Mouse (Mus musculus) limb, embryonic 11.5 days (tissue): ENCODE data around the gene Rragc. TPM values are rescaled to one million over a fixed set of nuclear protein-coding genes. Genes with fewer than 3 reads are reported as not detected.
A peak's percentile ranks its signal among the peaks of the same experiment; 100 is the strongest.

Experiments
- ATAC-seq: fragments of 200-750 bp; cut with Nextera tagmentation; 2 replicates; pipeline ENCODE4 v1.8.0; 2017; ENCODE audit warnings: low read depth; ENCODE audit not compliant: insufficient number of reproducible peaks, low FRiP score, low TSS enrichment
- DNase-seq: peaks from one replicate; pipeline ENCODE4 v3.0.0-alpha.2; 2015; ENCODE audit warnings: low spot score
- H3K27ac ChIP-seq: fragments of 300-500 bp; sonication (generic); replicated peaks from 2 replicates; pipeline ENCODE4 v1.5.1; 2014; ENCODE audit warnings: low read depth, mild to moderate bottlenecking, low read length
- H3K27me3 ChIP-seq: fragments of 300-500 bp; sonication (generic); 2 replicates; pipeline ENCODE4 v1.6.1; 2014; ENCODE audit warnings: mild to moderate bottlenecking, low read length, mixed read lengths; ENCODE audit not compliant: control insufficient read depth, insufficient read depth
- H3K36me3 ChIP-seq: fragments of 300-500 bp; sonication (generic); 2 replicates; pipeline ENCODE4 v1.6.1; 2014; ENCODE audit warnings: mild to moderate bottlenecking, low read length, moderate library complexity, mixed read lengths; ENCODE audit not compliant: control insufficient read depth, insufficient read depth
- H3K4me1 ChIP-seq: fragments of 300-500 bp; sonication (generic); 2 replicates; pipeline ENCODE4 v1.6.1; 2014; ENCODE audit warnings: low read length, mixed read lengths; ENCODE audit not compliant: control insufficient read depth, insufficient read depth
- H3K4me2 ChIP-seq: fragments of 300-500 bp; sonication (generic); 2 replicates; pipeline ENCODE4 v1.6.1; 2014; ENCODE audit warnings: low read depth, mild to moderate bottlenecking, moderate library complexity; ENCODE audit not compliant: severe bottlenecking
- H3K4me3 ChIP-seq: fragments of 300-500 bp; sonication (generic); 2 replicates; pipeline ENCODE4 v1.5.1; 2014; ENCODE audit warnings: low read depth, low read length
- H3K9ac ChIP-seq: fragments of 300-500 bp; sonication (generic); 2 replicates; pipeline ENCODE4 v1.6.1; 2014; ENCODE audit warnings: mild to moderate bottlenecking, low read length
- H3K9me3 ChIP-seq: fragments of 300-500 bp; sonication (generic); 2 replicates; pipeline ENCODE4 v1.6.1; 2016; ENCODE audit warnings: low read length; ENCODE audit not compliant: control insufficient read depth
- WGBS: fragments of 180-500 bp; shearing (Covaris S2); extraction: QIAGEN DNeasy Blood & Tissue Kit; methylation state at CpG from one replicate; pipeline ENCODE4 v1.1.7; 2014; 5-methylcytosine and 5-hydroxymethylcytosine counted together
- polyA plus RNA-seq: library from polyadenylated mRNA; unstranded; fragments of >200 nt; fragmentation: Nextera tagmentation; extraction: Ambion mirVana; gene quantifications from 2 replicates; pipeline ENCODE4 v1.2.1, GENCODE M21; 2014

Gene Rragc
- polyA plus RNA-seq, 1 experiment from 2014 or later: 42.1 TPM

DNA sequence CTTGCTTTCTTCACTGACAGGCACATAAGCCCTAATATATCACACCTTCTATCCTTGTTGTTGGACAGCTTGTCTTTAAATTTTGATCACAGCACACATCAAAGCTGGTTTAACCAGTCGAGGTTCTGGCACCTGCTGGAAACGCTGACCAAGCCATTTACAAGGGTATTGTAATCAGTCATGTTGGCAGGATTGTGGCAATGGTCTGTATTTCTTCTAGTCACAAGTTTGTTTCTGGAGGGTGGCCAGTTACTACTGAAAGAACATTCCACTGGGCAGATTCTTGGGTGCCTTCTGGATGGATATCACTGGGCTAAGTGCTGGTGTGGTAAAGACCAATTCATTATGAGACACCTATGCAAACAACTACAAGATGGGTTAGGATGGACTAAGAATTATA, 4.8 kb upstream of the Rragc start:
- 66% methylated on average over 2 of the region's 2 CpGs for WGBS
- no peak overlapping the region for H3K9ac ChIP-seq
- peaks cover 4% of the 10 kb centered on the region; the same call in 1 of the 2 replicates for H3K4me1 ChIP-seq
- H3K4me3 ChIP-seq: no peak overlapping the region
- no peak for ATAC-seq
- no peak overlapping the region for H3K4me2 ChIP-seq
- H3K27me3 ChIP-seq: no peaks in the 10 kb centered on the region
- H3K36me3 ChIP-seq: no peaks in the 10 kb centered on the region; the same call in 1 of the 2 replicates
- DNase-seq: no peak
- no peak overlapping the region for H3K27ac ChIP-seq
- H3K9me3 ChIP-seq: no peaks in the 10 kb centered on the region

DNA sequence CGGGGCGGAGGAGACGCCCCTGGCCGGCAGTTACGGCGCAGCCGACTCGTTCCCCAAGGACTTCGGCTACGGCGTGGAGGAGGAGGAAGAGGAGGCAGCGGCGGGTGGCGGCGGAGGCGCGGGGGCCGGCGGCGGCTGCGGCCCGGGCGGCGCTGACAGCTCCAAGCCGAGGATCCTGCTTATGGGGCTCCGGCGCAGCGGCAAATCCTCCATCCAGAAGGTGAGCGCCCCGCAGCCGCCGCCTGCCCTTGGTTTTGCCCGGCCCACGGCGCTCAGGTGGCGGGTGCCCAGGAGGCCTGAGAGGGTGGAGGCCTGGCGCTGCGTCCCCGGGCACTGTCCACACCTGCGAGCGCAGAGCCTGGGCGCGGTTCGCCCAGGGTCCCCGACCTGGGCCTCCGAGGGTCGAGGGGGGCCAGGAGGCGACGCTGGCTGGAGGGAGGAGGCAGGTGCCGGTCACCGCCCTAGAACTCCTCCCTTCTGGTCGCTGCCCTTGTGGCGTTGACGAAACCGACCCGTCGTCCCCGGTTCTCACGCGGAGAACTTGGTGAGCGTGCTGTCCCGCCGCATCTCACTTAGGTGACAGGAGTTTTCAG, 398 bp downstream of the Rragc start, which contains the start of gene 4930535I16Rik:
4930535I16Rik (minus strand) TSS at position 475 of the 593 bp plus-strand sequence.
- no peak for DNase-seq
- peak; percentile 31 for ATAC-seq
- Histone ChIP-seq H3K4me3 (peak within 1 kb of the TSS; percentile 95), H3K4me1 (peaks cover 4% of the 10 kb centered on the region; the same call in 1 of the 2 replicates), H3K9ac (peak within 1 kb of the TSS; percentile 87), H3K27ac (peak within 1 kb of the TSS; percentile 62), H3K9me3 (no peaks in the 10 kb centered on the region), H3K36me3 (peaks cover 5% of the 10 kb centered on the region; the same call in 1 of the 2 replicates), H3K27me3 (no peaks in the 10 kb centered on the region), H3K4me2 (peak within 1 kb of the TSS; percentile 89)
- WGBS: under 1% methylated on average over 59 of the region's 63 CpGs

DNA sequence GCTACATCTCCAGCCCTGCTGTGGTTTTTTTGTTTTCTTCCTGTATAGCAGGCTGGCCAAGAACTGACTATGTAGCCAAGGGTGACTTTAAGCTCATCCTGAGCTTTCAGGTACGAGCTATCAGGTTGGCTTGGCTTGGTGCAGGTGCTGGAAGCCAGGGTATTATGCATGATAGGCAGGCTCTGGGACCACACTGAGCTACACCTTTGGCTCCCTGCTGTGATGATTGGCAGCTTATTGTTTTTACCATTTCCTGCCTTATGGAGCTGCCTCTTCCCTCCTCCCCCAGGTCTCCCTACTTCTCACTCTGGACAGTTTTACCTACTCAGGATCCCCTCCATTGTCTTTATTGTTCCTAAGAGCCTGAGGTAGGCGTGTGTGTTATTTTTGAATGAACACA, 1.6 kb downstream of the Rragc start:
- DNase-seq (no peak), ATAC-seq (no peak)
- Histone ChIP-seq H3K9ac (no peak overlapping the region), H3K9me3 (no peaks in the 10 kb centered on the region), H3K4me1 (peaks cover 4% of the 10 kb centered on the region; the same call in 1 of the 2 replicates), H3K27me3 (no peaks in the 10 kb centered on the region), H3K4me2 (peak overlapping the region; percentile 89), H3K27ac (no peak overlapping the region), H3K4me3 (no peak overlapping the region), H3K36me3 (peaks cover 5% of the 10 kb centered on the region; the same call in 1 of the 2 replicates)
- 78% methylated on average over 2 of the region's 2 CpGs for WGBS

DNA sequence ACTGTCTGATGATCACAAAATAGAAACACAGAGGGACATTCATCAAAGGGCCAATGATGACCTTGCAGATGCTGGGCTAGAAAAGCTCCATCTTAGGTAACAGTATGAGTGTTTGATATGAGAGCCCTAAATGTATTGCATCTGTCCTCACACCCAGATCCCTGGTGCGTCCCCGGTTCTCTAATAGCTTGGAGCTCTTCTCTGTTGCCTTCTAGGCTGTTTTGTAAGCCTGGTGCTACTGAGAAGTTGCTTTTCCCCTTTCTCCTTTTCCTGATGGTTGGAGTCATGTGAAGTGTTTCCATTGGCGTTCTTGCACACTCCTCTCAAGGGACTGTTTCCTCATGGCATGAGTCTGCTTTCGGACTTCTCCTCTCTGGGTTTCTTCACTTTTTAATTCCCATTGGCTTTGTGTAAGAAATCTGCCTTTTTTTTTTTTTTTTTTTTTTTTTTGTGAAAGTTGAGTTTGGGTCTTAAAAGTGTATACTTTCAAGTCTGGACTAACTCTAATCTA, 3.9 kb downstream of the Rragc start:
- no peak for ATAC-seq
- Histone ChIP-seq H3K4me1 (peaks cover 2% of the 10 kb centered on the region; the same call in 1 of the 2 replicates), H3K27me3 (no peaks in the 10 kb centered on the region), H3K36me3 (peaks cover 5% of the 10 kb centered on the region; the same call in 1 of the 2 replicates), H3K9me3 (no peaks in the 10 kb centered on the region), H3K9ac (no peak overlapping the region), H3K4me3 (no peak overlapping the region), H3K4me2 (no peak overlapping the region), H3K27ac (no peak overlapping the region)
- DNase-seq: no peak
- 91% methylated on average over 4 of the region's 4 CpGs for WGBS

DNA sequence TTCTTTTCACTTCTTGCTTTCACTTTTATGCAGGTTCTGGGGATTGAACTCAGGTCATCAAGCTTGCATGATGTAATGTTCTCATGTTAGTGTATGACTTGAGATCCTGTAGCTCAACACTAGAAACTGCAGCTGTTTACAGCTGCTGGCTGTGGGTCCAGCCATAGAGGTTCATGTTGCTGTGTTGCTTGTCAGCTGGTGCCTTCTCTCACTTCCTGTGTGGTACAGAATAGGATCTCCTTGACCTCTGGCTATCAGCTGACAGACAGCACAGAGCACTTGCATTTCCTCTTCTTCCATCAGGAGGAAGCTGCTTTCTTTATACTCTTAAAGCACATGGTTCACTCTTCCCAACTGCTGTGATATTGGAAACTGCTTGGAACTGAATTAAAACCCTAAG, 10.7 kb downstream of the Rragc start:
- DNase-seq (no peak), ATAC-seq (no peak)
- H3K27me3 ChIP-seq: no peaks in the 10 kb centered on the region
- H3K9me3 ChIP-seq: no peaks in the 10 kb centered on the region
- H3K36me3 ChIP-seq: peaks cover 12% of the 10 kb centered on the region
- H3K9ac ChIP-seq: no peak overlapping the region
- H3K4me1 ChIP-seq: no peaks in the 10 kb centered on the region
- H3K4me3 ChIP-seq: no peak overlapping the region
- no peak overlapping the region for H3K4me2 ChIP-seq
- no peak overlapping the region for H3K27ac ChIP-seq

DNA sequence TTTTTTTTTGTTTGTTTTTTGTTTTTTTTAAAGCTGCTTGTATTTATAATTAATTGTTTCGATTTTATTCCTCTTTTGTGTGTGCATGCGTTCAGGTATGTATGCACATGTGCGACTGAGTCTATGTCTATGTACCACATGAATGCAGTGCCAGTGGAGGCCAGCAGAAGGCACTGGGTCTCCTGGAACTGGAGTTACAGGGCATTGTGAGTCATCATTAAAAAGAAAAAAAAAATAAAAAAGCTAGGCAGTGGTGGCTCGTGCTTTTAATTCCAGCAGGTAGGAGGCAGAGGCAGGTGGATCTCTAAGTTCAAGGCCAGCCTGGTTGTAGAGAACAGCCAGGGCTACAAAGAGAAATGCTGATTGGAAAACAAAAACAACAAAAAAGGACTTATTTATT, 12.7 kb downstream of the Rragc start:
- 95% methylated on average over 4 of the region's 4 CpGs for WGBS
- Histone ChIP-seq H3K27me3 (no peaks in the 10 kb centered on the region), H3K4me3 (no peak overlapping the region), H3K36me3 (peaks cover 12% of the 10 kb centered on the region), H3K4me1 (no peaks in the 10 kb centered on the region), H3K27ac (no peak overlapping the region), H3K4me2 (no peak overlapping the region), H3K9me3 (no peaks in the 10 kb centered on the region), H3K9ac (no peak overlapping the region)
- no peak for ATAC-seq
- no peak for DNase-seq

DNA sequence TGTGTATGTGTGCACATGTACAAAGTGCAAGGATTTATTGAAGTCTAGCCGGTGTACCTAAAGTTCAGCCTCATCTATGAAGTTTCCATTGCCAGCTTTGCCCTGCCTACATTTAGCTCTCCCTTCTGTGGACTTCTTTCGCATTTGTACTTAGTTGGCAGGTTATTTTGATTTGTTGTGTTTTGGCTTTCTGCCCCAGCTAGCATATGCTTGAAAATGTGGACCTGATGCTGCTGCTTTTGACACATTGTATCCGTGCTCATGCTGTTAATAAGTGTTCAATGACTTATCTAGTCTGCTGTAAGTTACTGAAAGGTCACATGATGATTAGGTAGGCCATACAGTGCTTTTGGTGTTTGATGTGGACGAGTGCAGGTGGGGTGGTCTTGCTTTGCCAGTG, 17.1 kb downstream of the Rragc start:
- H3K27me3 ChIP-seq: no peaks in the 10 kb centered on the region
- H3K9ac ChIP-seq: no peak overlapping the region
- no peak for DNase-seq
- no peak overlapping the region for H3K4me3 ChIP-seq
- 89% methylated on average over 4 of the region's 4 CpGs for WGBS
- no peak overlapping the region for H3K4me2 ChIP-seq
- no peaks in the 10 kb centered on the region for H3K4me1 ChIP-seq
- H3K36me3 ChIP-seq: peaks cover 12% of the 10 kb centered on the region
- no peak for ATAC-seq
- H3K27ac ChIP-seq: no peak overlapping the region
- H3K9me3 ChIP-seq: no peaks in the 10 kb centered on the region

DNA sequence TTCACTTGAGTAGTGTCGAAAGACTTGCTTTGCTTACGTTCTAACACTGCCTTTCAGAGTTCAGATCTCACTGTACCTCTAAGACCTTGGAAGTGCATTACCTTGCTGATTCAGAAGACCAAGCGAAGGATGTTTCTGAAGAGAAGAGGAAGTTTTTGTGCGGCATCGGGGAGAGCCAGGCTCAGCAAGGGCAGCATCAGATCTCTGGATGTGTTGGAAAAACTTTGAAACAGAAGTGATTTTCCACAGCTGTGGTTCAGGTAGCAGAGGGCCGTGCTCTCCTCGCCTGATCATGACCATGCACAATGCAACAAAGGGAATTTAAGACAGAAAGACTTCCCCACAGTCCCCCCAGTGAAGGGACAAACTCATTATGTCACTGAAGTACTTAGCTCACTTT, 18.8 kb downstream of the Rragc start:
- Histone ChIP-seq H3K4me1 (no peaks in the 10 kb centered on the region), H3K9me3 (no peaks in the 10 kb centered on the region), H3K27ac (no peak overlapping the region), H3K36me3 (peaks cover 7% of the 10 kb centered on the region), H3K9ac (no peak overlapping the region), H3K4me2 (no peak overlapping the region), H3K27me3 (no peaks in the 10 kb centered on the region), H3K4me3 (no peak overlapping the region)
- 91% methylated on average over 7 of the region's 7 CpGs for WGBS
- no peak for DNase-seq
- ATAC-seq: no peak
